Mouse (Mus musculus) midbrain, postnatal 0 days (tissue): ENCODE measurements around the gene Eng. TPM values are rescaled to one million over a fixed set of nuclear protein-coding genes. Genes with fewer than 3 reads are reported as not detected.
A peak's percentile ranks its signal among the peaks of the same experiment; 100 is the strongest.

ENCODE experiments used
- ATAC-seq: fragments of 200-750 bp; cut with Nextera tagmentation; 2 replicates; pipeline ENCODE4 v1.8.0; 2017; ENCODE audit warnings: moderate number of reproducible peaks, mild to moderate bottlenecking, moderate TSS enrichment, moderate library complexity; ENCODE audit not compliant: low FRiP score
- DNase-seq: peaks from one replicate; pipeline ENCODE4 v3.0.0-alpha.2; 2015; ENCODE audit warnings: low spot score
- H3K27ac ChIP-seq: fragments of 300-500 bp; sonication (generic); 2 replicates; pipeline ENCODE4 v1.5.1; 2014; ENCODE audit warnings: low read depth, mild to moderate bottlenecking, low read length, mixed read lengths
- H3K27me3 ChIP-seq: fragments of 300-500 bp; sonication (generic); 2 replicates; pipeline ENCODE4 v1.6.1; 2014; ENCODE audit warnings: low read length, control low read depth, mixed read lengths; ENCODE audit not compliant: insufficient read depth
- H3K36me3 ChIP-seq: fragments of 300-500 bp; sonication (generic); 2 replicates; pipeline ENCODE4 v1.6.1; 2014; ENCODE audit warnings: low read length, control low read depth, mixed read lengths; ENCODE audit not compliant: insufficient read depth
- H3K4me1 ChIP-seq: fragments of 300-500 bp; sonication (generic); 2 replicates; pipeline ENCODE4 v1.6.1; 2014; ENCODE audit warnings: mild to moderate bottlenecking, control low read depth, antibody characterized with exemption, low read length, mixed read lengths; ENCODE audit not compliant: insufficient read depth
- H3K4me2 ChIP-seq: fragments of 300-500 bp; sonication (generic); 2 replicates; pipeline ENCODE4 v1.6.1; 2014; ENCODE audit warnings: low read depth, mild to moderate bottlenecking, low read length, mixed read lengths; ENCODE audit not compliant: poor library complexity, severe bottlenecking
- H3K4me3 ChIP-seq: fragments of 300-500 bp; sonication (generic); 2 replicates; pipeline ENCODE4 v1.5.1; 2014; ENCODE audit warnings: low read depth, mild to moderate bottlenecking, low read length, moderate library complexity
- H3K9ac ChIP-seq: fragments of 300-500 bp; sonication (generic); replicated peaks from 2 replicates; pipeline ENCODE4 v1.6.1; 2014; ENCODE audit warnings: mild to moderate bottlenecking, low read length, moderate library complexity, mixed read lengths; ENCODE audit not compliant: poor library complexity, severe bottlenecking
- H3K9me3 ChIP-seq: fragments of 300-500 bp; sonication (generic); 2 replicates; pipeline ENCODE4 v1.6.1; 2016; ENCODE audit warnings: low read length, control low read depth
- CTCF ChIP-seq: IDR thresholded peaks from 2 replicates; pipeline ENCODE4 v1.5.1; 2016; ENCODE audit warnings: antibody characterized with exemption, mild to moderate bottlenecking
- WGBS: fragments of 180-500 bp; shearing (Covaris S2); extraction: QIAGEN DNeasy Blood & Tissue Kit; methylation state at CpG from one replicate; pipeline ENCODE4 v1.1.7; 2014; 5-methylcytosine and 5-hydroxymethylcytosine counted together
- polyA plus RNA-seq: library from polyadenylated mRNA; unstranded; fragments of >200 nt; fragmentation: Nextera tagmentation; extraction: Ambion mirVana; gene quantifications from 2 replicates; pipeline ENCODE4 v1.2.1, GENCODE M21; 2015
- total RNA-seq: library from RNA; depleted of rRNA; stranded (reverse); fragments of >200 nt; gene quantifications from 2 replicates; pipeline ENCODE4 v1.2.3, GENCODE M21; 2014

The Eng gene
- total and polyA plus RNA-seq, 2 experiments from 2014 or later: 20.0 to 20.3 TPM

DNA sequence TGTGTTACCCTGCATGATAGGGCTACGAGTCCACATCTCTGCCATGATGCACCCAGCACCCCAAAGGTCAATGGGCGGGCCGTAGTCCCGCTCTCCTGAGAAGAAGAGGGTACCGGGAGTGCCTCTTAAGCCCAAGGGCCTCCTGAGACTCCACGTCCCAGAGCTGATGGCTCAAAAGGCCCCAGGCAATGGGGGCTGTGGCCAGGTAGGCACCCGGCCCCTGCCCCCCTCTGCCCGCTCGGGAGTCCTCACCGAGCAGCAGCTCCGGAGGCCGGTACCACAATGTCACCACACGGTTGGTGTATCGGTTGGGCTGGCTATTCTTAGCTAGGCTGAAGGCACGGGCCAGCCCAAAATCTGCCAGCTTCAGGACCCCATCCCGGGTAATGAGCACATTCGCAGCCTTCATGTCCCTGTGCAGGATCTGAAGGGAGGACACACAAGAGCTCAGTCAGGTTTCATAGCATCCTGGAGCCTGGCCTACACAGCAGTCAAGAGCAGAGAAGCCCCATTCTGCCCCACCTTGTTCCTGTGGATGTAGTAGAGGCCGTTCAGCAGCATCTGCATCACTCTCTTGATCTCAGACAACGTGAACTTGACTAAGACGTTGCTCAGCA, 63.2 kb downstream of the Eng start:
- no peak for ATAC-seq
- Histone ChIP-seq H3K4me3 (no peak overlapping the region), H3K27me3 (no peaks in the 10 kb centered on the region), H3K9me3 (no peaks in the 10 kb centered on the region), H3K4me2 (no peak overlapping the region), H3K36me3 (peaks cover 47% of the 10 kb centered on the region), H3K9ac (no peak overlapping the region), H3K27ac (no peak overlapping the region), H3K4me1 (peaks cover 8% of the 10 kb centered on the region; the same call in 1 of the 2 replicates)
- DNase-seq: no peak
- TF ChIP-seq CTCF: no peak
- WGBS: 92% methylated on average over 20 of the region's 20 CpGs

DNA sequence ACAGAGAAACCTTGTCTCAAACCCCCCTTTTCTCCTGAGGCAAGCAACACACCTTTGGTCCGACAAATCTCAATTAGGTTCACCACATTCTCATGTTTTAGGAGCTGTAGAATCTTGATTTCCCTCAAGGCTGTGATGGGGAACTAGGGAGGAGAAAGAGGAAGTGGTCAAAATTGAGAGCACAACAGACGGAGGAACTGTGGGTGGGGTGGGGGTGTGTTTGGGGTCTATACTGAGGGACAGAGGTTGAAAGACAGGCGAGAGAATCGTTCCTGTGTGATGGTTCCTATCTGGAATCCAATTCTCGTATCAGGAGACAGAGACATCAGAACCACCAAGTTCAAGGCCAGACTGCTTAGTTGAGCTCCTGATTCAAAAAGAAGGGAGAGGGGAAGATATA, 64.0 kb downstream of the Eng start:
- Histone ChIP-seq H3K9ac (no peak overlapping the region), H3K9me3 (no peaks in the 10 kb centered on the region), H3K4me2 (no peak overlapping the region), H3K4me3 (no peak overlapping the region), H3K4me1 (peaks cover 8% of the 10 kb centered on the region; the same call in 1 of the 2 replicates), H3K36me3 (peaks cover 41% of the 10 kb centered on the region), H3K27me3 (no peaks in the 10 kb centered on the region), H3K27ac (no peak overlapping the region)
- TF ChIP-seq CTCF: no peak
- 83% methylated on average over 5 of the region's 5 CpGs for WGBS
- DNase-seq: no peak
- no peak for ATAC-seq

DNA sequence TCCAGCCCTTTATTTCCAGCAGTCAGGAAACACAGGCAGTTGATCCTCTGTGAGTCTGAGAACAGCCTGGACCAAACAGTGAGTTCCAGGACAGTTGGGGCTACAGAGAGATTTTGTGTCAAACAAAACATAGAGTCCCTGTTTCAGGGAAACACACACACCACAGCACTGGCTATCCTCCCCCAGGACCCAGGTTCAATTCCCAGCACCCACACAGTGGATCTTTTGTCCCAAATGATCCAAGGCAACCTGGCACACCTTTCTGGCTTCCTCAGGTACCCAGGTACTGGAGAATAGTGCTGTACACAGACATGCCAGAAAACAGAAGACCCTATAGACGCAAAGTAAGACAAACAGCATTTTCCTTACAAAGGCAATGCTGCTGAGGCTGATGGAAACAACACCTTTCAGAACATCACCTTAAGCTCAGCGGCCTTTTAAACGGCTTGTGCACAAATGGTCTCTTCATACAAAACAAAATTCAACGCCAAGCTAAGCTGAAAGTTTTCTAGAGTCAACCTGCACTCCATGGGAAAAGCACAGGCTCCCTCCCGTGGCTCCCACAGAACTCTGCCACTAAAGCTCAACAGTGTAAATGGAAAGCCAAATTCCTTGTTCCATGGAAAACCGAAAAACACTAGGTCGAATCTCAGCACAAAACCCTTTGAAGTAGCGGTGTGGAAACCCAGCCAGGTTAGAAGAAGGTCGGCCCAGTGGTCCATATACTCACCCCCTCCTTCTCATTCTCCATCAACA, 65.1 kb downstream of the Eng start:
- H3K4me1 ChIP-seq: peaks cover 8% of the 10 kb centered on the region; the same call in 1 of the 2 replicates
- 0 out of 2 replicates have a peak overlapping the region, but pooled peaks have one; percentile 92 for H3K27ac ChIP-seq
- H3K27me3 ChIP-seq: no peaks in the 10 kb centered on the region
- WGBS: 30% methylated on average over 9 of the region's 9 CpGs
- H3K9me3 ChIP-seq: no peaks in the 10 kb centered on the region
- peaks cover 33% of the 10 kb centered on the region for H3K36me3 ChIP-seq
- no peak for ATAC-seq
- no peak for DNase-seq
- H3K4me3 ChIP-seq: peak overlapping the region; percentile 90
- peak; percentile 27; the same call in 1 of the 2 replicates for TF ChIP-seq CTCF
- peak overlapping the region; percentile 97 for H3K4me2 ChIP-seq
- peak overlapping the region; percentile 86; the same call in 1 of the 2 replicates for H3K9ac ChIP-seq

DNA sequence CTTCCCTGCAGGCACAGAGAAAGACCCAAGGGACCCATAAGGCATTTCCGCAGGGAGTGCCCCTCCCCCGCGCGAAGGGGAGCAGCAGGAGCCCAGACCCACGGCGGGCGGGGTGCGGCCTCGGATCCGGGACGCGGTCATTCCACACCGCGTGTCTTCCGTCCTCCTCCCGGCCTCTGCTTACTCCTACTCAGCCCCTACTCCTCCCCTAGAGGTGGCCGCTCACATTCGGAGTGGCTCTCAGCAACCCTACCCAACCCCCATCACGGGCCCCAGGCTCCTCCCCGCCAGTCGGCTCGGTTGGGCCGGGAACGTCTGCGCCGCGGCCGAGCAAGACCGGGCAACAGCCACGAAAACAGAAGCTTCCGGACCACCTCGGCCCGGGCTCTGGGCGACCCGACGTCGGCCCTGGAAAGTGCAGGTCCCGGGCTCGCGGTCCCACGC, 65.7 kb downstream of the Eng start:
- under 1% methylated on average over 41 of the region's 41 CpGs for WGBS
- Histone ChIP-seq H3K9me3 (no peaks in the 10 kb centered on the region), H3K9ac (peak overlapping the region; percentile 86), H3K4me2 (peak overlapping the region; percentile 97), H3K4me1 (peaks cover 8% of the 10 kb centered on the region; the same call in 1 of the 2 replicates), H3K4me3 (peak overlapping the region; percentile 90), H3K27ac (peak overlapping the region; percentile 92; the same call in 1 of the 2 replicates), H3K36me3 (peaks cover 27% of the 10 kb centered on the region), H3K27me3 (no peaks in the 10 kb centered on the region)
- peak; percentile 34 for ATAC-seq
- peak; percentile 27 for DNase-seq
- TF ChIP-seq CTCF: no peak

DNA sequence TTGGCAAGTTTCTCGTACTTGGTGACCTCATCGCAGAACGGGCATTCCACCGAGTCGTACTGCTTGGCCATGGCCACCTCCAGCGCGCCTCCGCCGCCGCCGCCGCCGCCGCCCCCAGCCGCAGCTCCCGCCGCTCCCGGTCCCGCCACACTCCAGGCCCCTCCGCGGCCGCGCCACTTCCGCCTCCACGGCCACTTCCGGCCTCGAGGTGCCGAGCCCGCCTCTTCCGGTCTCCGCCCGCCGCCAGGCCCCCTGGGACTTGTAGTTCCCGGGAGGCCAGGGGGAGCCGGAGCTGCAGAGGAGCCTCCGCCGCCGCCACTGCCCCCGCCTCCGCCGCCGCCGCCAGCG, 66.2 kb downstream of the Eng start:
- H3K27ac ChIP-seq: peak overlapping the region; percentile 92
- peak; percentile 93 for DNase-seq
- H3K4me1 ChIP-seq: peaks cover 8% of the 10 kb centered on the region; the same call in 1 of the 2 replicates
- no peak for TF ChIP-seq CTCF
- no peaks in the 10 kb centered on the region for H3K9me3 ChIP-seq
- no peaks in the 10 kb centered on the region for H3K27me3 ChIP-seq
- under 1% methylated on average over 27 of the region's 44 CpGs for WGBS
- peak overlapping the region; percentile 90 for H3K4me3 ChIP-seq
- ATAC-seq: peak; percentile 91
- H3K9ac ChIP-seq: peak overlapping the region; percentile 86
- H3K4me2 ChIP-seq: peak overlapping the region; percentile 97
- H3K36me3 ChIP-seq: peaks cover 26% of the 10 kb centered on the region
